Mouse (Mus musculus) stomach, embryonic 14.5 days (tissue): ENCODE measurements around the gene Syn3. TPM values are rescaled to one million over a fixed set of nuclear protein-coding genes. Genes with fewer than 3 reads are reported as not detected.
"Not testable (repeated sequence)": the region's sequence is repeated elsewhere in the genome, so short reads cannot be mapped to it uniquely, and the experiment has no call there.

ENCODE experiments used
- ATAC-seq: fragments of 200-750 bp; cut with Nextera tagmentation; 2 replicates; pipeline ENCODE4 v1.8.0; 2017; ENCODE audit warnings: low read depth, moderate TSS enrichment; ENCODE audit not compliant: insufficient number of reproducible peaks, insufficient read depth, low FRiP score
- H3K27ac ChIP-seq: fragments of 300-500 bp; sonication (generic); 2 replicates; pipeline ENCODE4 v1.5.1; 2014; ENCODE audit warnings: mild to moderate bottlenecking, low read length, moderate library complexity, mixed read lengths
- H3K27me3 ChIP-seq: fragments of 300-500 bp; sonication (generic); 2 replicates; pipeline ENCODE4 v1.6.1; 2014; ENCODE audit warnings: low read length, control low read depth, mixed read lengths; ENCODE audit not compliant: control insufficient read depth, insufficient read depth
- H3K36me3 ChIP-seq: fragments of 300-500 bp; sonication (generic); 2 replicates; pipeline ENCODE4 v1.6.1; 2014; ENCODE audit warnings: mild to moderate bottlenecking, control low read depth, low read length, moderate library complexity, mixed read lengths; ENCODE audit not compliant: control insufficient read depth, insufficient read depth
- H3K4me1 ChIP-seq: fragments of 300-500 bp; sonication (generic); 2 replicates; pipeline ENCODE4 v1.6.1; 2014; ENCODE audit warnings: low read length, control low read depth, mixed read lengths; ENCODE audit not compliant: control insufficient read depth, insufficient read depth
- H3K4me2 ChIP-seq: fragments of 300-500 bp; sonication (generic); replicated peaks from 2 replicates; pipeline ENCODE4 v1.6.1; 2014; ENCODE audit warnings: low read depth, low read length, control low read depth
- H3K4me3 ChIP-seq: fragments of 300-500 bp; sonication (generic); 2 replicates; pipeline ENCODE4 v1.5.1; 2014; ENCODE audit warnings: low read depth, low read length, control low read depth
- H3K9ac ChIP-seq: fragments of 300-500 bp; sonication (generic); replicated peaks from 2 replicates; pipeline ENCODE4 v1.6.1; 2014; ENCODE audit warnings: low read depth, mild to moderate bottlenecking, control low read depth, low read length, moderate library complexity, mixed read lengths
- H3K9me3 ChIP-seq: fragments of 300-500 bp; sonication (generic); 2 replicates; pipeline ENCODE4 v1.6.1; 2016; ENCODE audit warnings: low read depth, low read length, control low read depth; ENCODE audit not compliant: control insufficient read depth
- WGBS: fragments of 180-500 bp; shearing (Covaris S2); extraction: QIAGEN DNeasy Blood & Tissue Kit; methylation state at CpG from one replicate; pipeline ENCODE4 v1.1.7; 2014; 5-methylcytosine and 5-hydroxymethylcytosine counted together
- polyA plus RNA-seq: library from polyadenylated mRNA; unstranded; fragments of >200 nt; fragmentation: Nextera tagmentation; extraction: Ambion mirVana; gene quantifications from 2 replicates; pipeline ENCODE4 v1.2.1, GENCODE M21; 2014

Gene Syn3
- polyA plus RNA-seq, 1 experiment from 2014 or later: 5.8 TPM

- no peak overlapping the region for H3K4me3 ChIP-seq
- ATAC-seq: no peak
- H3K9me3 ChIP-seq: no peaks in the 10 kb centered on the region
- H3K27ac ChIP-seq: no peak overlapping the region
- H3K27me3 ChIP-seq: no peaks in the 10 kb centered on the region
- H3K36me3 ChIP-seq: no peaks in the 10 kb centered on the region
- H3K4me1 ChIP-seq: no peaks in the 10 kb centered on the region
- no peak overlapping the region for H3K9ac ChIP-seq
- no peak overlapping the region for H3K4me2 ChIP-seq
- whole genome bisulfite sequencing: 25% methylated on average over 3 of the region's 3 CpGs
Observed at GRCm38 (mm10) chr10:86441765-86442164, 56.9 kb downstream of the Syn3 start.

- no peak for ATAC-seq
- H3K27ac ChIP-seq: no peak overlapping the region
- H3K4me3 ChIP-seq: no peak overlapping the region
- WGBS: 92% methylated on average over 4 of the region's 4 CpGs
- H3K9me3 ChIP-seq: no peaks in the 10 kb centered on the region
- H3K4me1 ChIP-seq: no peaks in the 10 kb centered on the region
- H3K36me3 ChIP-seq: no peaks in the 10 kb centered on the region
- no peak overlapping the region for H3K4me2 ChIP-seq
- no peak overlapping the region for H3K9ac ChIP-seq
- H3K27me3 ChIP-seq: no peaks in the 10 kb centered on the region
Observed at GRCm38 (mm10) chr10:86439640-86440039, 59.1 kb downstream of the Syn3 start.

- Histone ChIP-seq H3K4me3 (no peak overlapping the region), H3K9ac (no peak overlapping the region), H3K9me3 (no peaks in the 10 kb centered on the region), H3K36me3 (no peaks in the 10 kb centered on the region), H3K4me2 (no peak overlapping the region), H3K4me1 (no peaks in the 10 kb centered on the region), H3K27ac (no peak overlapping the region), H3K27me3 (no peaks in the 10 kb centered on the region)
- ATAC-seq: no peak
- 87% methylated on average over 11 of the region's 11 CpGs for WGBS
Observed at GRCm38 (mm10) chr10:86437294-86437693, 61.4 kb downstream of the Syn3 start.

- not testable (repeated sequence) for H3K4me2 ChIP-seq, H3K9ac ChIP-seq, H3K9me3 ChIP-seq, H3K4me1 ChIP-seq, H3K4me3 ChIP-seq, H3K27me3 ChIP-seq, ATAC-seq, H3K36me3 ChIP-seq, H3K27ac ChIP-seq
- 75% methylated on average over 4 of the region's 4 CpGs for WGBS
Observed at GRCm38 (mm10) chr10:86435006-86435405, 63.7 kb downstream of the Syn3 start.

- Histone ChIP-seq H3K36me3 (no peaks in the 10 kb centered on the region), H3K4me1 (peaks cover 8% of the 10 kb centered on the region), H3K27ac (no peak overlapping the region), H3K27me3 (no peaks in the 10 kb centered on the region), H3K9ac (no peak overlapping the region), H3K4me3 (no peak overlapping the region), H3K9me3 (no peaks in the 10 kb centered on the region), H3K4me2 (no peak overlapping the region)
- WGBS: 78% methylated on average over 3 of the region's 3 CpGs
- ATAC-seq: no peak
Observed at GRCm38 (mm10) chr10:86429651-86430050, 69.0 kb downstream of the Syn3 start.

- ATAC-seq: no peak
Observed at GRCm38 (mm10) chr10:86427956-86428355, 70.7 kb downstream of the Syn3 start.

GRCm38 (mm10) chr10:86425690-86426530 lies 72.8 kb downstream of the Syn3 start:
- Histone ChIP-seq H3K9ac (no peak overlapping the region), H3K4me2 (no peak overlapping the region), H3K9me3 (no peaks in the 10 kb centered on the region), H3K27me3 (no peaks in the 10 kb centered on the region), H3K4me1 (peaks cover 8% of the 10 kb centered on the region), H3K36me3 (no peaks in the 10 kb centered on the region), H3K4me3 (no peak overlapping the region), H3K27ac (peak overlapping the region; percentile 78; the same call in 1 of the 2 replicates)
- peak; percentile 79 for ATAC-seq
- 24% methylated on average over 10 of the region's 10 CpGs for WGBS

More at GRCm38 (mm10) chr10:86427956-86428355, 70.7 kb downstream of the Syn3 start:
- Histone ChIP-seq H3K27me3 (no peaks in the 10 kb centered on the region), H3K9me3 (no peaks in the 10 kb centered on the region), H3K4me2 (no peak overlapping the region), H3K4me1 (peaks cover 8% of the 10 kb centered on the region), H3K36me3 (no peaks in the 10 kb centered on the region), H3K9ac (no peak overlapping the region), H3K4me3 (no peak overlapping the region), H3K27ac (no peak overlapping the region)
- WGBS: 79% methylated on average over 2 of the region's 2 CpGs

- Histone ChIP-seq H3K4me1 (peaks cover 8% of the 10 kb centered on the region), H3K4me2 (no peak overlapping the region), H3K27ac (no peak overlapping the region), H3K9ac (no peak overlapping the region), H3K9me3 (no peaks in the 10 kb centered on the region), H3K36me3 (no peaks in the 10 kb centered on the region), H3K4me3 (no peak overlapping the region), H3K27me3 (no peaks in the 10 kb centered on the region)
- WGBS: 90% methylated on average over 3 of the region's 3 CpGs
- no peak for ATAC-seq
Observed at GRCm38 (mm10) chr10:86421731-86422370, 76.8 kb downstream of the Syn3 start.
